Mouse (Mus musculus): ENCODE data around the gene Nr1d1.

DNA sequence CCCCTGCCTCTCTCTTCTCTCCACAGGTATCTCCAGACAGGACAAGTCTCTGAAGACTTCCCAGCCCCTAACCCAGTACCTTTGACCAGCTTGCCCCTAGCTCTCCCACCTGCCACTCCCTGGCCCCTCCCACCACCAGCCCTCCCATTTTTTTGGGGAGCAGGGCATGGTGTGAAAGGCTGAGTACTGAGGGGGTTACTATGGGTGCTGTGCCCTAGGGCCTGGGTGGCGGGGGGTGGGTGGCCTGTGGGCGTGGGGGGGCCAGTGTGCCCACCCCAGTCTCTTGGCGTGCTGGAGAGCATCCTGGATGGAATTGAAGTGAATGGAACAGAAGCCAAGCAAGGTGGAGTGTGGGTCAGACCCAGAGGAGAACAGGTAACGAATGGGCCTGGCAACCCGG is 21.9 kb downstream of the Nr1d1 start:
- TF ChIP-seq GATA1 (IDR thresholded peaks at IDR 0.05; ENCODE audit: borderline replicate concordance, low read length) = no peak
- no peak for TF ChIP-seq FLI1 (IDR thresholded peaks at IDR 0.05; ENCODE audit: low read length)
